Mouse (Mus musculus) NIH3T3 (cell line): ENCODE data around the gene Cdk20.

ENCODE experiments used
- DNase-seq: peaks from one replicate; pipeline ENCODE4 v3.0.0-alpha.2; 2012; ENCODE audit warnings: low read depth

Gene Cdk20

DNA sequence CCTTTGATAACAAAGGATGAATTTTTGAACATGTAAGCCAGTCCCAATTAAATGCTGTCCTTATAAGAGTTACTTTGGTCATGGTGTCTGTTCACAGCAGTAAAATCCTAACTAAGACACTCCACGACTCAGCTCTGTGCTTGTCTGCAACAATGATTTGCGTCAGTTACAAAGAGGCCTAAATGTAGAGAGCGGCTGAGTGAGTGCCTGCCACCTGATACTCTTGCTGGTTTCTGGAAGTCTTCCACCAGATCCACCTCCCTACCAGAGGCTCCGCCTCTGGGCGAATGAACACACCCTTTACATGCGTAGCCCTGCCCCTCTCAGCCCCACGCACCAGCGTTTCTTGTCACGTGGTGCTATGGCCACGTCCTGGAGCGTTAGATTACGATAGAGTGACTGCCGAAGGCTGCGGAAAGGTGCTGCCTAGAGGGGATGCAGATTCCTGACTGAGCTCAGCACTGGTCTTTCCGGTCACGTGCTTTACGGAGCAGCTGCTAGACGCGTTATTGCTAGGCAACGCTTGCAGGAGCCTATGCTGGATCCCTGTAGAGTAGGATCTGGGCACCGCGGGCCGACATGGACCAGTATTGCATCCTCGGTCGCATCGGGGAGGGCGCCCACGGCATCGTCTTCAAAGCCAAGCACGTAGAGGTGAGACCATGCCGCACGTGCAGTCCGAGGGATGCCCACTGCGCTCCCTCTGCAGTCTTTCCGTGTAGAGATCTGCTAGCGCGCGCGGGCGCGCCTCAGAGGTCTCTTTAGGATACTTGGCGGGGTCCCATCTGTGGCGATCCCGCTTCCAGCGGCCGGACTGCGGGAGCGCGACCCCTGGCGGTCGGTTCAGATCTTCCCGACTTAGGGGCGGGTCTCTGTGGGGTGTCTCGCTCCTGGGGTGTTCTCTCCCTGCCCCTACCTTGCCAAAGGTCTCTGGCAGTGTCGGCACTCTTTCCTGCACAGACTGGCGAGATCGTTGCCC lies at the start of gene Cdk20:
Gene Cdk20 (plus strand): TSS at position 298 of the 979 bp plus-strand sequence.
- DNase-seq: peak; percentile 96

DNA sequence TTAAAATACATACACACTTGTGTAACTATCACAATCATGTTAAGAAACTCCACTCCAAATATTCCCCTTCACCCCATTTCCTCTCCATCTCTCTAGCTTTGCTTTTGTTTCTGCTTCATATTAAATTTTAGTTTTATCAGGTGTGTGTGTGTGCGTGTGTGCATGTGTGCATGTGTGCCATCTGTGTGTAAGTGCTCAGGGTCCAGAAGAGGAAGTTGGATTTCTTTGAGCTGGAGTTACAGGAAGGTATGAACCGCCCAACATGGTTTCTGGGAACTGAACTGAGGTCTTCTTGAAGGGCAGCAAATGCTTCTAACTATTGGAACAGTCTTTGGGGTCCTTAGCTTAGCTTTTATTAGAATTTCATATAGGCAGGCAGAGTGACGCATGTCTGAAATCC lies 47.2 kb upstream of the Cdk20 start:
- DNase-seq: no peak

DNA sequence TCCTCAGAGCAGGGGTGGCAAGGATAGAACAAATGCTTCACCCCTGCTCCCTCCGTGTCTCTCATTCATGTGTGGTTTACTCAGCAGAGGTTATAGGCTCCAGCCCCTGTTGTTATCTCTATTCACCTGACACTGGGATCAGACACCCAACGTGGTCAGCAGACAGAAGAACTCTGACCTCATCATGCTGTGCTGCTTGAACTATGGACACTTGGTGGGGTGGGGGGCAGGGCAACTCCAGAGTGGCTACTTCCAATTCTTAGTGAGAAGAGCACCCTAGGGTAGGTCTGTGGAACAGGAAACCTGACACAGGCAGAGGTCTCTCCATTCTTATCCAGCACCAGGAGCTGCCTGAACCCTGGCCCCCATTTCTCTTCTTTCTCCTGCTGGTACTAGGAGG lies 46.1 kb upstream of the Cdk20 start:
- no peak for DNase-seq

DNA sequence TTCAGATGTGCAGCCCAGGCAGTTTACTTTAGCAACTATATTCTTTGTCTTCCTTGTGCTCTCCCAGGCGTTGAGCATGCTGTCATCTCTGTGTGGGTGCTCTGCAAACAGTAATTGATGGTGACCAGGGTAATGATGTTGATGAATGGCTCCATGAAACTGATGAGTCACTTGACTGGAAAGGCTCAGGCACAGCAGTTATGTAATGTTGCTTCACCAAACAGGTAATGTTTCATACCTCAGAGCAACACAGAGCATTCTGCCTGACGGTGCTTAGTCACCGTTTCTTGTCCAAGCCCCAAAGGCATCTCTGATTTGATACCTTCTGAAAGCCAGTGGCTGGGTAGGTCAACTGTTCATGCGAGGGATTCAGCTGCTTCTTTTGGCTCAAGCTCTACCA lies 43.7 kb upstream of the Cdk20 start:
- peak; percentile 86 for DNase-seq

DNA sequence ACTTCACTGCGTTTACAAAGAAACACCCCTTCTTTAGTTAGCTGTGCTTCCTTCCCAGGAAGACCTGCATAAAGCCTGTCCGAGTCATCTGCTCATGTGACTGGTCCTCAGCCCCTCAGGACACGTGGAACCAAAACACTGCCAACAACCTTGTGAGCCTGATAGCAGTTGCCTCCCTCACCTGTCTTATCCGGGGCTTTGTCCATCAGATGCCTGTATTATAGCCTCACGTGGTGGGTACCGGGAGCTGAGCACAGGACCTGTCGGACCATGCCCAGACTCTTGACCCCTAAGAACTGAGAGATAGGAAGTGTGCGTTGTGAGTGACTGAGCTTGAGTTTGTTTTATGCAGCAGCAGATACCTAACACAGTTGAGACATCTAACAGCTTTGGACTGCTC lies 35.1 kb upstream of the Cdk20 start:
- no peak for DNase-seq

DNA sequence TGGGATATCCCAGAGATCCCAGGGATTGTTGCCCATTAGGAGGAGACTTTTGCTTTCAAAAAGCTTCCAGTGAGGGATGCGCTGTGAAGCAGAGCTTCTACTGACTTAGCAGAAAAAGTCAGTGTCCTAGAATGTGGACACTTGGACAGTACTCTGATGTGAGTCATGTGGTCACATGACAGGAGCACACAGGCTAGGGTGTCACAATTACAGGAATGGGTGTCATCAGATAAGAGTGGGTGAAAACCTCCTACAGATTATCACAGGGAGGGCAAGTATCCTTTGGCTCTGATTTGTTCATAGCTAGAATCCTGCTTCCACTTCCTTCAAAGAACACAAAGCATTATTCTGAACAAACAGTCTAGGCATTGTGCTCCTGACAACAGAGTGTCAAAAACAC lies 34.0 kb upstream of the Cdk20 start:
- no peak for DNase-seq

DNA sequence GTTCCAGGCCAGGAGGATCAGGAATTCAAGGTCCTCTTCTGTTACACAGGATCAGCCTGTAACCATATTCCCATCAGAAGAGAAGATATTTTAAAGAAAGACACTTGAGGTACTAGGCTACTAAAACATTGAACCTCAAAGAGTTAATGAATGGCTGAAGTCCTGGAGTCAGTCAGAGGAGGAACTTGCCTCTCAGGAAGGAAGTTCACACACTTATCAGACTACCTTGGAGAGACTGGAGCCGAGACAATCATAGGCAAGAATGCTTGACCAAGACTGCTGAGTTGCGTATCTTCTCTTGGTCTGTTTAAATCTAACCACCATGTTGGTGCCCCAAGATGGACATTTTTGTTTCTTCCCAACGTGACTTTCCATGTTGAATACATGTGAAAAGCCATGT lies 32.2 kb upstream of the Cdk20 start:
- DNase-seq: no peak

DNA sequence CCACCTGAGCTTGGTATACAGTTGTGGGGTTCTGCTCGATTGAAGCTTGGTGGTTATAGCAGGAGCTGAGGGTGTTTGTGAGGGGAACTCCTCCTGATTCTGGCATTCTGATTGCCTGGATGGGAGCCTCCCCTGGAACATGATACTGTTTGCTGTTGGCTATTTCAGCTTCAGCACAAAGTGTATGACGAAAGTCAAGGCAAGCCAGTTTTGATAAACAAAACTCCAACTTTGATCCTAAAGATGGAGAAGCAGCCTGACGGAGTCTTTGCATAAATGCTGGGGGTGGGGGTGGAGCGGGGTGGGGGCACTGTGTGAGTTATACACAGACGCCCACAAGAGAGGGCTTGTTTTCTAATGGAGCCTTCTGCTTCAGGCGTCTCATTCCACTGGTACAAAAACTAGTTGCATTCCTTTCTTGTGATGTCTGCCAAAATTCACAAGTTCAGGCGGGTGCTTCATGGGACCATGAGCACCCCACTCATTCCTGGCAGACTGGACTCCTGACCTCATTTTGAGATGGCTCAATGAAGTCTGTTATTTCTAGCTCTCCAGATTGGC lies 31.2 kb upstream of the Cdk20 start:
- peak; percentile 81 for DNase-seq

DNA sequence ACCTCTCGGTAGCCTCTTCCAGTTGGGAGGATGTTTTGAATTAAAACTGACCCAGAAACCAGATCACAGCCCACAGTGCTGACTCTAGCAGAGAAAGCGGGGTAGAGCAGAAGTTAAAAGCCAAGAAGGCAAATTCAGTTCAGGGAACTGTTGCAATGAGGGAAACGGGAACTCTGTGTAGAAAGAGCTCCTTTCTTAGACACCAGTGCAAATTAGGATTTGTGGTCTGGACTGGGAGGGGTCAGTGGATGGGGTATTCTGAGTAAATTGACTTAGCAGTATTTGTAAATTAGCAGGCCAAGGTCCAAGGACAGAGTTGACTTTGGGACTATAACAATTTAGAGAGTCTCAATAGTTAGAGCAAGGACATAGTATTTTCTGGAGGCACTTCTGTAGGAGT lies 30.1 kb upstream of the Cdk20 start:
- peak; percentile 63 for DNase-seq

DNA sequence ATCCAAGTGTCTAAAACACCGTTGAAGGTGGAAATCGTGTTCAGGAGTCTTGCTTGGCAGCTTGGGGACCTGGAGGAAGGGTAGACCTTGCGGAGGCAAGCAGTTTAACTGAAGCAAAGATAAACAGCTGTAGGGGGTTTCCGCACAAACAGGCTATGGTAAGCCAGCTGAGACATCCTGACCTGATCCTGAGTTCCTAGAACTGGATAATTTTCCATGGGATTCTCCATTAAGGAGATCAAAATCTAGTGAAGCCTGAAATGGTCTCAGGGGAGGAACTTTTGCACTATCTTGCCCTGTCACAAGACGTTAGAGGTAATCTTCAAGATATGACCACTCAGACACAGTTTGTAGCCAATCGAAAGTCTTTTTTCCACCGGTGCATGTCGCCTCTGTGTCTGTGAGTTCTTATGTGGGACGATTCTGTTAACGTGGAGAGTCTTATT lies 29.6 kb upstream of the Cdk20 start:
- DNase-seq: no peak

DNA sequence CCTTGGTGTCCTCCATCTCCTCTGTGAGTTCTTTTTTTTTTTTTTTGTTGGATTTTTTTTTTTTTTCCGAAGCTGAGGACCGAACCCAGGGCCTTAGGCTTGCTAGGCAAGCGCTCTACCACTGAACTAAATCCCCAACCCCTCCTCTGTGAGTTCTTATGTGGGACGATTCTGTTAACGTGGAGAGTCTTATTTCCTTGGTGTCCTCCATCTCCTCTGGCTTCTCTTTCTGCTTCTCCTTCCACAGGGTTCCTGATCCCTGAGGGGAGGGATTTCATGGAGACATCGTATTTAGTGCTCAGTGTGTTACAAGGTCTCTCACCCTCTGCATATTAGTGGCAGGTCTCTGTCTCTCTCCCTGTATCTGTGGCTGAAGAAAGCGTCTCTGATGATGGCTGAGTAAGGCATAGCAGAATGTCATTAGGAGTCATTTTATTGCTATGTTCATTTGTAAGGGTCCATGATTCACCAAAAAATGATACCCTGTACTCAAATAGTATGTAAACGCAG lies 29.1 kb upstream of the Cdk20 start:
- no peak for DNase-seq

DNA sequence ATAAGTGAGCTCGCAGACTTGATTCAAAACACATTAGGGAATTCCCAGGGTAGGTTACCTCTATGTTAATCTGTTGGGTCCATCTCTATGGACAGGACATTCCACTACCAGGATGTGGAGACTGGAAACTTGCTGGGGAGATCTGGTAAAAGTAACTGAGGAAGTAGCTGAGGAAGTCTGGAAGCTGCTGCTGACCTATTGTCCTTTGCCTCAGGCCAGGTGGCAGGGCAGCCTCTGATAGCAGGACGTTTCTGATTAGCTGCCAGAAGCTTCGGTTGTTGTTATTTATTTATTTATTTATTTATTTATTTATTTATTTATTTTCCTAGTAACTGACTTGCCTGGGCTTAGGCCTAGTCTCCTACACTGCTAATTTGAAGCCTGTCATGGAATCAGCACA lies 28.6 kb upstream of the Cdk20 start:
- DNase-seq: no peak

DNA sequence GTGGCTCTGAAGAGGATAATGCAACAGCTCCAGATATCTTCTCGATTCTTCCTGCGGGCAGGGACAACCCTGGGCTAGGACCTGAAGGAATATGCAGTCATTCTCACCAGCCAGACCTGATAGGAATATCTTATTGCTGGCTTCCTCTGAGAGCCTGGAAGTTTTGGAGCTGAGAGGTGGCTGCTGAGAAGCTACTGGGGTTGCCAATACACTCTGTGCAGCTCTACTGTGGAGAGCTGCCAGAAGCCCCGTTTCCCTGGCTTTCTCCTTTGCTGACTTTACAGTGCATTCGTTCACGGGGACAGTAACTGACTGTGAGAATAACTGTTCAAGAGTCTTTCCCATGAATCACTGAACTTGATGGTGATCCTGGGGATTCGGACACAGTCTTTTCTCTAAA lies 26.6 kb upstream of the Cdk20 start:
- no peak for DNase-seq

DNA sequence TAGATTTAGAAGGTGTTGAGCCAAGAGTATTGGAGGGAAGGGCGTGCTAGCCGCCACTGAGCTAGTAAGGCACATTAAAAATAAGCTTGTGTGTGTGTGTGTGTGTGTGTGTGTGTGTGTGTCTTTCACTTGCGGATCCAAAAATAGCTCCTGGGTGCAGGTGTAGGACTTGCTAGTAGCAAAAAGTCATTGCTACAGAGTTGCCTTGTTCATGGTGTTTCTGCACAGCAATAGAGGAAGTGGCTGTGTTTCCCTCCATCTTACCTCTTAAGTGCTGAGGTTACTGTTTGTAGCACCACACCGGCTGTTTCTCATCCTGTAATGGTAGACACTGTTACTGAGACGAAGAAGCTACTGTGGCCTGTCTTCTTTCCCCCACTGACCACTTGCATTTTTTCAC lies 24.1 kb upstream of the Cdk20 start:
- DNase-seq: no peak

DNA sequence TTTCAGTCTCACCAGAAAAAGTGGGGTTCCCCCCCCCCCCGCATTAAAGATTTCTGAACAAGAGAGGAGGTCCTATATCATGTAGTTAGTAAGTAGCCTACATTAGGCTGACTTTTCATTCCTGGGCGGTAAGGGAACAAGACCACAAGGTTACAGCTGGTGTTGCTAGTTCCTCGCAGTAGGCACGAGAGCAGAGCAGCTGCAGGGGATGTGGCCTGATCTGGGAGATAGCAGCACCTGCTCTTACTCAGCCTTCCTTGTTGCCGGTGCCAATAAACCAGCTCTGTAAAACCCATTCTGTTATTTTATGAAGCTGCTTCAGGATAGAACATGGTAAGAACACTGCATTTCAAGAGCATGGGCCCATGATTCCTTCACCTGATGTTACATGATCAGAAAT lies 21.5 kb upstream of the Cdk20 start:
- no peak for DNase-seq

DNA sequence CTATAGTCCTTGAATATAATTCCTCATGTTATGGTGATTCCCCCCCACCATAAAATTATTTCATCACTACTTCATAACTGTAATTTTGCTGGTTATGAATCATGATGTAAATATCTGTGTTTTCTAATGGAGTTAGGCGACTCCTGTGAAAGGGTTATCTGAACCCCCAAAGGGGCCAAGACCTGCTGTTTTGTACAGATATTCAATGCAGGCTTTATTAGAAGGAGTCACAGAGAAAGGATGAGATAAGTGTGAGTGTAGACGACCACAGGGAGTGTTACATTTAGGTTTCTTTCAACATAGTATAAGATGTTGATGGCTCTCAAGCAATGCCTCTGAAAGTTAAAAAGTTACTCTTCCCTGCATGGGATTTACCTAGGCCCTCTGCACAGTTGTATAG lies 20.8 kb upstream of the Cdk20 start:
- DNase-seq: no peak

DNA sequence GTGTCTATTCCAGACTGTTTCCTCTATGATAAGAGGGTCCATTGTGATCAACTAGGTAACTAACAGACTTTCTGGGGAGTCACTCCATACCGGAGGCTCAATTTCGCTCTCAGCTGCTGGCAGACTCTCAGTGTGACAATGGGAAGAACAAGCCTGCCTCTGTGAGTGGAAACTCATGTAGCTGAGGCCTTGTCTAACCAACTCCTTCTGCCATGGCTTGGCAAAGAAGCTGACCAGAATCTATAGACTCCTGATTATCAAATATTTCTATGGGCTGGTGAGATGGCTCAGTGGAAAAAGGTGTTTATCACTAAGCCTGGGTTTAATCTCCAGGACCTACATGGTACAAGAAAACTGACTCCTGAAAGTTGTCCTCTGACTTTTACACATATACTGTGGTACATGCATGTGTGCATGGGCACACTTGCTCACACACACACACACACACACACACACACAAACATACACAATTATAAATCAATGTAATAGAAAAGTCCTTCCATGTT lies 19.3 kb upstream of the Cdk20 start:
- DNase-seq: no peak

DNA sequence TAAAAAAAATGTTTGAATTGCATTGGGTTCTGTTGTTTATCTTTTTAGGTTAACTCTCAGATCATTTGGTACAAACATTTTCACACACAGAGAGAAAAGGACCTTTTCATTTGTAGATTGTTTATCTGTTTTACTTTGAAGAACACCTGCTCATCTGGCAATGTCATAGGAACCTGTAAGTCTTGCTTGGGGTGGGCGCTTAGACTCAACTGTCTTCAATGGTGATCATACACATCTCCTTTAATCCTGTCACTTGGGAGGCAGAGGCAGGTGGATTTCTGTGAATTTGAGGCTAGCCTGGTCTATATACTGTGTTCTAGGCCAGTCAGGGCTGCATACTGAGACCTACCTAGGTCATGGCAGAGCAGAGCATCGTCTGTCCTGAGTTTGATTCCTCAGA lies 16.5 kb upstream of the Cdk20 start:
- no peak for DNase-seq

DNA sequence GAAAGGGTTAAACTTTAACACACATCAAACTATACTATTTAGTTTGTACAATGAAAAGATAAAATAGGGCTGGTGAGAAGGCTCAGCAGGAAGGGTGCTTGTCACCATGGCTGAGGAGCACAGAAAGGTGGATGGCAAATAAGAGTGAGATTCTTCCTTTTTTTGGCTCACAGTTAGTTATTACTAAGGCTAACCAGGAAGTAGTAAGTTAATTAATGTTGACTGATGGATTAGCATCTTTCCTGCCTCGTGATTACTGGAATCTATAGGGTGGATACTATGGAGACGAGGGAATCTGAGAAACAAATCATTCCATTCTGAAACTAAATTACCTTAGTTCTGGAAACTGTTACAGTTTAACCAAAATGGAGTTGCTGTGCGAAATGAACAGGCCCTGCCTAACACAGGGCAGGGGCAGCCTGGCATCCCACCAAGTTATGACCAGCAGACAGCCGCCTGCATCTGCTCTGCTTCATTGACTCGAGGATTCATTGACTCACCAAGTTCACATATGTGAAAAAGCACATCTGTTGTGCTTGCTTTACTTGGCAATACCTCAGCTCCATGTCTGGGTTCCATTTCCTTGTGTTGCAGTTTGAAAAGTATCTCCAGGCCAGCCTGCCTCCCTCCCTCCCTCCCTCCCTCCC lies 15.0 kb upstream of the Cdk20 start:
- peak; percentile 94 for DNase-seq

DNA sequence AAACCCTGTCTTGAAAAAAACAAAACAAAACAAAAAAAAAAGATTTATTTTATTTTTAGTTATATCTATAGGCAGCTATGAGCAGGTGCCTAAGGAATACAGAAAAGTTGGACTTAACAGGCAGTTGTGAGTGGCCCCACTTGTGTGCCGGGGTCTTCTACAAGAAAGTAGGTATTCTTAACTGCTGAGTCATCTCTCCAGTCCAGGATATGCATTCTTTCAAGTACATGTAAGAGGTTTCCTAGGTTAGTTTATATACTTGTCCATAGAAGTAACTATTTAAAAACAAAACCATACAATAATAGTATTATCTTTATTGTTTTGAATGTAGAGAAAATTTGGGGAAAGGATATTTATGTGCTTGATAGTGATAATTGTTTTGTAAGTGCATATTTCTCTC lies 11.3 kb upstream of the Cdk20 start:
- no peak for DNase-seq

DNA sequence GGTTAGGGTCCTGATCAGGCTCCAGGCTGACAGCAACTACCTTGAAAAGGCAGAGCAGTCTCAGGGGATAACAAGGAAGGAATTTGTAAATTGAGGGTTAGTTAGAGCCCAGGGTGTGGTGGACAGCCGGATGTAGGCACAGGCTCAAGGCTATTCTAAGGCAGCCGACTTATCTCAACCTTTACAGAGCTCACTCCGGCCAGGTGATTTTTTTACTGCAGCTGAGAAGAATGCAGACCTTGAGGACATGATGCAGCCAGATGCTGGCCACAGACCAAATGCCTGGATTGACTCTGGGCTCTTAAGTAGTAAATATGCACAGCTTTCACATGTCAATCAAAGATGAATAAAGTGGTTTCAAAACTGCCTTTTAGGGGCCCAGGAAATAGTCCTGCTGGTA lies 10.7 kb upstream of the Cdk20 start:
- DNase-seq: peak; percentile 68

DNA sequence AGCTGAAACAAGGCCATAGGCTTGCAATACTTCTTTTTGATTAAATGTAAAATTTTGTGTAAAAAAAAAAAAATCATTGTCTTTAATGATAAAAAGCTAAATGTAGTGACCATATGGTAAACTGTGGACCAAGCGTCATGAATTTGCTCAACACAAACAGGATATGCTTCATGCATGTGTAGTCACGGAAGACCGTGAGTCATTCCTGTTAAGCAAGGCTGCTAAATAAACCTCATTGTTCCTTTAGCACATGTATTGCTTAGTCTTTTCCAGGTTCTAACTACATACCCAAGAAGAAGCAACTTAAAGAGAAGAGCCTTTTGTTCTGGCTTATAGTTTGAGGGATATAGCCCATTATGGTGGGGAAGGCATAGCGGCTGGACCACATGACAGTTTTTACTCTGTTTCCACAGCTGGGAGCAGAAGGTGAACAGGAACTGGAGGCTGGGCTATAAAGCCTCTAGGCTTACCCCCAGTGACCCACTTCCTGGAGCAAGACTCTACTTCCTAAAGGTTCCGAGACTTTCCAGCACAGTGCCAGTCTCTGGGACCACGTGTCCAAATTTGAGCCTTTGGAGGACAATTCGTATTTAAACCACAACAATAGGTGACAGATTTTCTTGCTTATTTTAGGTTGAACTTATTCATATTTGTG lies 10.0 kb upstream of the Cdk20 start:
- peak; percentile 78 for DNase-seq
